Mouse (Mus musculus) hindbrain, embryonic 15.5 days (tissue): ENCODE data around the gene Dusp18. TPM values are rescaled to one million over a fixed set of nuclear protein-coding genes. Genes with fewer than 3 reads are reported as not detected.
A peak's percentile ranks its signal among the peaks of the same experiment; 100 is the strongest.

Source experiments
- ATAC-seq: fragments of 200-750 bp; cut with Nextera tagmentation; 2 replicates; pipeline ENCODE4 v1.8.0; 2017; ENCODE audit warnings: low read depth, moderate number of reproducible peaks, moderate TSS enrichment; ENCODE audit not compliant: low FRiP score
- H3K27ac ChIP-seq: fragments of 300-500 bp; sonication (generic); replicated peaks from 2 replicates; pipeline ENCODE4 v1.5.1; 2015; ENCODE audit warnings: mild to moderate bottlenecking, inconsistent platforms
- H3K27me3 ChIP-seq: fragments of 300-500 bp; sonication (generic); 2 replicates; pipeline ENCODE4 v1.6.1; 2015; ENCODE audit warnings: control low read depth, inconsistent platforms
- H3K36me3 ChIP-seq: fragments of 300-500 bp; sonication (generic); 2 replicates; pipeline ENCODE4 v1.6.1; 2015; ENCODE audit warnings: control low read depth, inconsistent platforms
- H3K4me1 ChIP-seq: fragments of 300-500 bp; sonication (generic); replicated peaks from 2 replicates; pipeline ENCODE4 v1.6.1; 2015; ENCODE audit warnings: control low read depth, inconsistent platforms
- H3K4me2 ChIP-seq: fragments of 300-500 bp; sonication (generic); 2 replicates; pipeline ENCODE4 v1.6.1; 2015; ENCODE audit warnings: moderate library complexity, mild to moderate bottlenecking, inconsistent platforms
- H3K4me3 ChIP-seq: fragments of 300-500 bp; sonication (generic); 2 replicates; pipeline ENCODE4 v1.5.1; 2015; ENCODE audit warnings: mild to moderate bottlenecking, inconsistent platforms
- H3K9ac ChIP-seq: fragments of 300-500 bp; sonication (generic); 2 replicates; pipeline ENCODE4 v1.6.1; 2015; ENCODE audit warnings: inconsistent platforms
- H3K9me3 ChIP-seq: fragments of 300-500 bp; sonication (generic); 2 replicates; pipeline ENCODE4 v1.6.1; 2016; ENCODE audit warnings: control low read depth, inconsistent platforms
- WGBS: fragments of 180-500 bp; shearing (Covaris S2); methylation state at CpG from one replicate; pipeline ENCODE4 v1.1.7; 2015; 5-methylcytosine and 5-hydroxymethylcytosine counted together
- polyA plus RNA-seq: library from polyadenylated mRNA; unstranded; fragments of >200 nt; fragmentation: Nextera tagmentation; extraction: Ambion mirVana; gene quantifications from 2 replicates; pipeline ENCODE4 v1.2.1, GENCODE M21; 2015

Dusp18 gene
- polyA plus RNA-seq, 1 experiment from 2014 or later: 33.1 TPM

DNA sequence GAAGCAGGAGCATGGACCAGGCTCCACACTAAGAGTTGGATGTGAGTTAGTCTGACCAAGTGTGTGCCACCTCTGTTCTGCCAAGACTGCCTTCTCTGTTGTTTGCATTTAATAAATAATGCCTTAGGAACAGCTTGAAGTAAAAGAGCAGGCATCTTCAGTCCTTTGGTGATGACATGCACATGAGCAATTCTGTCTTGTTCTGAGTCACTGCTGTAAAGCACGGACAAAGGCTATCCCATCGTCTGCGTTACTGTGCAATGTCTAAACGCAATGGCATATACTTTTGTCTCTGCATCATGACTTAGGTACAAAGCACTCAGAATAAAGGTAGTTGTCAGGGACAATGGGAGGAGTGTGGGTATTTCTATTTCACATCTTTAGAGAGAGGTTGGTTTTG is 35.3 kb upstream of the Dusp18 start:
- peaks cover 23% of the 10 kb centered on the region for H3K4me1 ChIP-seq

DNA sequence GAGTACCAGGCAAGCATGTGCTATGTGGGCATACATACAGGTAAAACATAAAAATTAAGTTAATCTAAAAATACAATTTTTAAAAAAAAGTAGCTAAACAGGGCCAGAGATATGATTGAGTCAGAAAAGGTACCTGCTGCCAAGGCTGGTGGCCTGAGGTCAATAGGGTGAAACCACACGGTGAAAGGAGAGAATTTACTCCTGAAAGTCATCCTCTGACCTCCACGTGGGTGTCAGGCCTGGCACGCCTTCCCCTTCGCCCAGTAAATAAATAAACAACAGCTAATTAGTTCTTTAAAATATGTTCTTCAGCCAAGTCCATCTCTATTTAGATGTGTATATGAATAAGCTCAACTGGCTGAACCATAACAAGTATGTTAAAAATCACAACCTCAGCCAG is 34.7 kb upstream of the Dusp18 start:
- H3K4me2 ChIP-seq: no peak overlapping the region
- WGBS: 87% methylated on average over 4 of the region's 4 CpGs
- no peaks in the 10 kb centered on the region for H3K36me3 ChIP-seq
- ATAC-seq: no peak
- H3K4me1 ChIP-seq: peaks cover 23% of the 10 kb centered on the region
- no peak overlapping the region for H3K27ac ChIP-seq
- H3K9ac ChIP-seq: no peak overlapping the region
- H3K27me3 ChIP-seq: peaks cover 7% of the 10 kb centered on the region; the same call in 1 of the 2 replicates
- H3K4me3 ChIP-seq: no peak overlapping the region
- no peaks in the 10 kb centered on the region for H3K9me3 ChIP-seq

More for the DNA sequence above, 35.3 kb upstream of the Dusp18 start:
- no peak overlapping the region for H3K4me3 ChIP-seq
- no peaks in the 10 kb centered on the region for H3K36me3 ChIP-seq
- peaks cover 5% of the 10 kb centered on the region; the same call in 1 of the 2 replicates for H3K27me3 ChIP-seq
- no peak for ATAC-seq
- no peak overlapping the region for H3K4me2 ChIP-seq
- H3K9ac ChIP-seq: no peak overlapping the region
- WGBS: 94% methylated on average over 4 of the region's 4 CpGs
- H3K9me3 ChIP-seq: no peaks in the 10 kb centered on the region
- H3K27ac ChIP-seq: no peak overlapping the region

DNA sequence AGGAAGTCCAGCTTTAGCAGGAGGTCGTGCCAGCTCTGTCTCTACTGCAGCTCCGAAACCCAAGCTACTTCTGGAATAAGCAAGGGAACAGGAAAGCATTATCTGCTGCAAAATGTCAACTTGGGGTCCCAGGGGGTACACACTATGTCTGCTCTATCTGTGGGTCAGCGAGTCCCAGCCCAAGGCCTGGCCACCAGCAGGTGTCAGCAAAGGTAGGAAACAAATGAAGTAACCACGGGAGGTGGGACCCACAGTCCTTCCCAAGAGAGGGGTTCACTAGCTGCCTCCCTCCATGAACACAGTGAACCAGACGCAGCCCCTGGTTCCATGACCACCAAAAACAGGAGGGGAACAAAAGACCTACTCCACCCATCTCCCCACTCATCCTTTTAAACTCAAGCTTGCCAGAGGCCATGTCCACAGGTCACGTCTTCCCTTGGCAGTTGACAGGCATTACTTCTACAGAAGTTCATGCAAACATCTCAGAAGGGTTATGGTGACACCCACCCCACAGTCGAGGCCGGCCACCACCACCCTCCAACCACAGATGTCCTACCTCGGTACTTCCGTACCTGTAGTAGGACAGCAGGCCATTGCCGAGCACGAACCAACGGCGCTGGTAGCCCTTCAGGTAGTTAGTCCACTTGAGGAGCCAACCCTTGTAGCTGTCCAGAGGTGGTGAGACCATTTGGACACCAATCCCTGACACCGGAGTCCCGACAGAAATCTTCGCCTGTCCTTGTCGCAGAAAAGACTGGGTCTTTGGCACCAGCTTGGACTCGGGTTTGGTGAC is 32.2 kb upstream of the Dusp18 start:
- Histone ChIP-seq H3K27me3 (peaks cover 10% of the 10 kb centered on the region; the same call in 1 of the 2 replicates), H3K9ac (peak overlapping the region; percentile 52; the same call in 1 of the 2 replicates), H3K27ac (no peak overlapping the region), H3K4me3 (peak overlapping the region; percentile 52), H3K4me2 (peak overlapping the region; percentile 70), H3K9me3 (no peaks in the 10 kb centered on the region), H3K36me3 (no peaks in the 10 kb centered on the region), H3K4me1 (peaks cover 23% of the 10 kb centered on the region)
- ATAC-seq: no peak
- 75% methylated on average over 19 of the region's 19 CpGs for WGBS

DNA sequence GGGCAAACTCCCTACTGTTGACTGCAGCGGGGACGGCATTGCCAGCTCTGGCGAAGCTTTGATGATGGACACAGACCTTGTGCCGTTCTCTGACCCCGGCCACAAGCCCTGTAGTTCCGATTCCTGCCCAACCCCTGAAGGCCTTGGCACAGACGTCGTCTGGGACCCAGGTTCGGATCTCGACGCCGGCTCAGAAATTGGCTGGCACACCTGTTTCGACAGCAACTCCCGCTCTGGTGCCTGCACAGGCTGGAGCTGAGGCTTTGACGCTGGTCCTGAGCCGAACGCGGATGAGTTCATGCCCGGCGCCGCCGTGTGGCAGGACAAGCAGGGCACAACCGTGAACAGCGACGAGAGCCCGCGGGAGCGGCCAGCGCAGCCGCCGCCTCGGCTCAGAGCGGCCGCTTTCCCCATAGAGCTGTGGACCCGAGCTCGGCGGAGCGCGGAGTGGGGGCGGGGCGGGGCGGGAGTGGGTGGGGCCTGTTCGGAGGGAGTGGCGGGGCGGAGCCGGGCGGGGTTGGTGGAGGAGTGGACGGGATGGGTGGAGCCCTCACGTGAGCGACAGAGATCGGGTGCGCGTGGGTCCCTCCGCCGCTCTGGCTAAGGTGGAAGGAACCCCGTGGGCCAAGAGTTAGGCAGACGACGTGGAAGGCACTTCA is 31.5 kb upstream of the Dusp18 start, which contains the start of gene Osbp2:
TSS of gene Osbp2 (minus strand) at position 450 of the 659 bp plus-strand sequence.
- peak; percentile 92 for ATAC-seq
- H3K4me1 ChIP-seq: peaks cover 23% of the 10 kb centered on the region
- H3K9me3 ChIP-seq: no peaks in the 10 kb centered on the region
- H3K27me3 ChIP-seq: peaks cover 10% of the 10 kb centered on the region; the same call in 1 of the 2 replicates
- whole genome bisulfite sequencing: 5% methylated on average over 43 of the region's 58 CpGs
- H3K4me2 ChIP-seq: peak within 1 kb of the TSS; percentile 70
- H3K36me3 ChIP-seq: no peaks in the 10 kb centered on the region
- peak within 1 kb of the TSS; percentile 54 for H3K27ac ChIP-seq
- H3K4me3 ChIP-seq: peak within 1 kb of the TSS; percentile 52
- peak within 1 kb of the TSS; percentile 52 for H3K9ac ChIP-seq

DNA sequence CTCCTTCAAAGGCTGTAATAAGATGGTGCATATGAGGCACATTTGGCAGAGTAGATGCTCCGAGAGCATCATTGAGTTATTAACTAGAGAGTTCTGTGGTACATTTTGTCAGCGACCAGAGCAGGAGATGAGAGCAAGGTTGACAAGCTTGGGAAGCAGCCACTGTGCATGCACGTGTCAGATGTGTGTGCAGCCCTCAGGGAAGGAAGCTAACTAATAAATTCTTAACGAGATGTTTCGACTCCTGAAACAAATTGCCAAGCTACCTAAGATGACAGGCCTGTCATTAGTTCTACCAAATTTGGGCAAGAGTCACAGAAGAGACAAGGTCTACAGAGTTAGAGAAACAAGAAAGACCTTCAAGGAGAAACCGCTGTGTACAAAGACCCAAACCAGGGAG is 30.7 kb upstream of the Dusp18 start:
- H3K4me3 ChIP-seq: peak overlapping the region; percentile 52
- 0 out of 2 replicates have a peak overlapping the region, but pooled peaks have one; percentile 52 for H3K9ac ChIP-seq
- H3K4me1 ChIP-seq: peaks cover 23% of the 10 kb centered on the region
- ATAC-seq: no peak
- H3K9me3 ChIP-seq: no peaks in the 10 kb centered on the region
- H3K4me2 ChIP-seq: peak overlapping the region; percentile 70
- no peaks in the 10 kb centered on the region for H3K36me3 ChIP-seq
- H3K27ac ChIP-seq: peak overlapping the region; percentile 54; the same call in 1 of the 2 replicates
- peaks cover 10% of the 10 kb centered on the region; the same call in 1 of the 2 replicates for H3K27me3 ChIP-seq
- 24% methylated on average over 6 of the region's 6 CpGs for WGBS

DNA sequence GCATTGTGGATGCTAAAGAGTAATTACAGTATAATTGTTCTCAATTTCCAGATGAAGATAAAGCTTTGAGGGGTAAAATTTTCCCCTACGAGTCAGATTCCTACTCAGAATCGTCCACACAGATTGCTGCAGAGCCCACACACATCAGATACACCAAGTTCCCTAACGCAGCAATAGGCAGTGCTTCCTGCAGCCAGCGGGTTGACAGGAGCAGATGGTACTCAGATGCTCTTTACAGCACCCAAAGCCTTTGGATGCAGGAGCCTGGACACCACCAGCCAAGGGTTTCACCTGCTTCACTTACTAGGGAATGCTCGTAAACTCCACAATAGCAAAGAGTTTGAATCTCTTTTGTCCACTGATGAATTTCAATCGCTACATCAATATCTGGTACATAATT is 18.6 kb upstream of the Dusp18 start:
- no peak overlapping the region for H3K4me3 ChIP-seq
- H3K27ac ChIP-seq: no peak overlapping the region
- H3K9me3 ChIP-seq: no peaks in the 10 kb centered on the region
- H3K27me3 ChIP-seq: no peaks in the 10 kb centered on the region
- H3K36me3 ChIP-seq: no peaks in the 10 kb centered on the region
- H3K4me1 ChIP-seq: no peaks in the 10 kb centered on the region
- no peak overlapping the region for H3K4me2 ChIP-seq
- WGBS: 77% methylated on average over 6 of the region's 6 CpGs
- H3K9ac ChIP-seq: no peak overlapping the region
- ATAC-seq: no peak

DNA sequence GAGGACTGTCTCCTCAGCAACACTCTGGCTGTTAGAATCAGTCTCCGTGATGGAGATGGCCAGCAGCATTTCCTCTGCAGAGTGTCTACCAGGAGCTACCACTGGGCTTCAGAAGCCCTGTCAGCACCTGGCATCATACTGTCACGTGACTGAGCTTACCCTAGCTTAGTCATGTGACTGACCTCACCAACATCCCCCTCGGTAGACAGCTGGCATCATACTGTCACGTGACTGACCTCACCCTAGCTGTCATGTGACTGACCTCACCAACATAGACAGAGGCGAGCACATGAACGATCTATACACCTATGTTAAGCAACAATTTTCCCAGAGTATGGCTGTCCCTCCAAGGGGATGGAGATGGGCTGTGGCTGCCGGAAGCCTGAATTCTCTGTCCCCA is 16.4 kb upstream of the Dusp18 start:
- no peak for ATAC-seq
- Histone ChIP-seq H3K27ac (no peak overlapping the region), H3K36me3 (no peaks in the 10 kb centered on the region), H3K4me2 (no peak overlapping the region), H3K27me3 (no peaks in the 10 kb centered on the region), H3K4me1 (no peaks in the 10 kb centered on the region), H3K4me3 (no peak overlapping the region), H3K9me3 (no peaks in the 10 kb centered on the region), H3K9ac (no peak overlapping the region)
- 83% methylated on average over 7 of the region's 7 CpGs for WGBS

DNA sequence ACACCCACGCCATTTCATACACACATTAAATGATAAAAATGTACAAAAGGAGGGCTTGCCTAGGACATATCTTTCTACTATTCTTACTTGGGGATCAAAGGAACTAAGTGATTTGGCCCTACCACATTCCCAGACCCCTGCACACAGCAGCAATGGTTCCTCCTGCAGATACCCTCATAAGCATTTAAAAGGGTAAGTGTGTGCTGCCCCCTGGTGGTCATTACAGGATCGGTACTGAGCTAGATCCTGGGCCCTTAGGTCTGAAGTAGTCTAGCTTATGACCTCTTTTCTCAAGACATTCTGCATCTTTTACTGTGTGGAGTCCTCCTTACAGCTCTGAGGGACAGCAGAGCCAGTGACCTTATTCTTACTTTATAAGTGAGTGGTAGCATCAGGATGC is 15.2 kb upstream of the Dusp18 start:
- no peak overlapping the region for H3K4me3 ChIP-seq
- H3K4me1 ChIP-seq: no peaks in the 10 kb centered on the region
- H3K9ac ChIP-seq: no peak overlapping the region
- WGBS: 43% methylated on average over 2 of the region's 2 CpGs
- no peaks in the 10 kb centered on the region for H3K9me3 ChIP-seq
- H3K4me2 ChIP-seq: no peak overlapping the region
- H3K27ac ChIP-seq: no peak overlapping the region
- ATAC-seq: no peak
- H3K27me3 ChIP-seq: no peaks in the 10 kb centered on the region
- H3K36me3 ChIP-seq: no peaks in the 10 kb centered on the region

DNA sequence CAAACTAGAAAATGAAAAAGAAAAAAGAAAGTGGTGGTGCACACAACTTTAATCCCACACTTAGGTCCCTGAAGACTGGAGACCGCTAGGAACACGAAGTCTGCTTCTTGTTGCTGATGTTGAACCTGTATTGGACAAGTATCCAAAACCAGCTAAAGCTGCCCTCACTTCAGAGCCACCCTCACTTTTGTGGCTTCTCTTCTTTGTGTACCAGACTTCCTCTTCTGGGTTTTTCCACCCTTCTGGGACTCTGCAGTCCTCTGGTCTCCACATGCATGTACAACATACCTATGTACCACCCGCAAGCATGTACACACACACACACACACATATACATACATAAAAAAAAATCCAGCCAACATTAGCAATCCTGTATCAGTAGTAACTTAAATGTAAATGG is 11.3 kb upstream of the Dusp18 start:
- no peak overlapping the region for H3K9ac ChIP-seq
- ATAC-seq: no peak
- H3K36me3 ChIP-seq: no peaks in the 10 kb centered on the region
- H3K27ac ChIP-seq: no peak overlapping the region
- no peaks in the 10 kb centered on the region for H3K27me3 ChIP-seq
- H3K9me3 ChIP-seq: no peaks in the 10 kb centered on the region
- no peak overlapping the region for H3K4me2 ChIP-seq
- H3K4me1 ChIP-seq: no peaks in the 10 kb centered on the region
- WGBS: 95% methylated on average over 3 of the region's 3 CpGs
- no peak overlapping the region for H3K4me3 ChIP-seq

DNA sequence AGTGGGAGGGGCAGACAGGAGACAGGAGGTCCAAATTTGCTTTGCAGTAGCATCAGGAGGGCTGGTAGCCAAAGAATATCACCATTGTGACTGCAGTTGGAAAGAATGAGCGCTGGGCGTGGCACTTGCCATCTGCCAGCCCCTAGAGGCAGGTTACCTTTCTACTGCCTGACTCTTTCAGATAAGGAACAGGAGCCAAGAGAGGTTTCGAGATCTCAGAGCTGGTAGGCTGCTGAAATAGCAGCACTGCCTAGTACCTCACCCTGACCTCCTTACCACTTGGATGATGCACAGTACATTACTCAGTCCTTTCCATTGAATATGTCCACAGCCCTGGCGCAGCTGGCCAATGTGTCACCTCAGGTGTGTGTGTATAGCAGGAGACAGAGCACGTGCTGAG is 7.7 kb upstream of the Dusp18 start:
- no peak for ATAC-seq
- Histone ChIP-seq H3K36me3 (no peaks in the 10 kb centered on the region), H3K4me2 (no peak overlapping the region), H3K4me1 (no peaks in the 10 kb centered on the region), H3K27ac (no peak overlapping the region), H3K27me3 (no peaks in the 10 kb centered on the region), H3K9ac (no peak overlapping the region), H3K4me3 (no peak overlapping the region), H3K9me3 (no peaks in the 10 kb centered on the region)
- 75% methylated on average over 5 of the region's 5 CpGs for WGBS

DNA sequence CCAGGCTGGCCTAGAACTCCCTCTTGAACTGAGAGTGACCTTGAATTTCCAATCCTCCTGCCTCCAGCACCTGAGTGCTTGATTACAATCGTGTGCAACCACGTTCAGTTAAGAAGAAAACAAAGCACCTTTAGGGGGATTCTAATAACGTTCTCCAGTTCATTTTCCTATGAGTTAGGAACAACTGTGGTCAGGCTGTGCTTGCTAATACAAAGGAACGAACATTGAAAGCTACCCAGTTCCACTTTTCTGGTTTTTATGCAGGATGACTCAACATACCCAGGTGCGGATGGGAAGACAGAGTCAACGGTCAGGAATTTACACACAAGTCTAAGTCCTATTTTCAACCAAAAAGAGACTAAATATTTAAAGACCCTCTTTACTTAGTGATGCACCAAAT is 1.1 kb upstream of the Dusp18 start:
- no peak for ATAC-seq
- H3K4me3 ChIP-seq: peak overlapping the region; percentile 49; the same call in 1 of the 2 replicates
- 82% methylated on average over 6 of the region's 6 CpGs for WGBS
- no peaks in the 10 kb centered on the region for H3K9me3 ChIP-seq
- no peaks in the 10 kb centered on the region for H3K27me3 ChIP-seq
- H3K4me1 ChIP-seq: peaks cover 12% of the 10 kb centered on the region
- H3K4me2 ChIP-seq: peak overlapping the region; percentile 83
- H3K27ac ChIP-seq: no peak overlapping the region
- H3K9ac ChIP-seq: no peak overlapping the region
- peaks cover 14% of the 10 kb centered on the region for H3K36me3 ChIP-seq

DNA sequence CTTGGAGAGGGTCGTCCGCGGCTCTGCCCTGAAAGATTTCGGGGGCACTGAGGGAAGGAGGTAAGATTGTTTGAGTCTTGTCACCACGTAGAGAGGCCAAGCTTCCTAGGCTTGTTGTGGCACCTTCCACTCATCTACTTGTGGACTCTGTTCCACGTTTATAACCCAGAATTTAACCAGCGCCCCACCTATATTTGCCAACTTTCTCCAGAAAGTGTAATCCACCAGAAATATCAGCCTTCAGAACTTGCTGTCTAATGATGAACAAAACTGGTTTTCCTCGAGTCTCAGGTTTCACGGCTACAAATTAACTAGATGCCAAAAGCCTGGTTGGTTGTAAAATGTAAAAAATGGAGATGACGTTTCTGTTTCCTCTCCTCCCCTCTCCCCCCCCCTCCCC is 418 bp downstream of the Dusp18 start:
- peak overlapping the region; percentile 49 for H3K4me3 ChIP-seq
- peak overlapping the region; percentile 77 for H3K27ac ChIP-seq
- H3K9me3 ChIP-seq: no peaks in the 10 kb centered on the region
- ATAC-seq: no peak
- H3K9ac ChIP-seq: peak overlapping the region; percentile 48
- H3K4me2 ChIP-seq: peak overlapping the region; percentile 83
- 4% methylated on average over 10 of the region's 10 CpGs for WGBS
- peaks cover 14% of the 10 kb centered on the region for H3K36me3 ChIP-seq
- peaks cover 17% of the 10 kb centered on the region for H3K4me1 ChIP-seq
- H3K27me3 ChIP-seq: no peaks in the 10 kb centered on the region
